ENCODE assay signal across 8 mouse cellular contexts in the genomic region with DNA sequence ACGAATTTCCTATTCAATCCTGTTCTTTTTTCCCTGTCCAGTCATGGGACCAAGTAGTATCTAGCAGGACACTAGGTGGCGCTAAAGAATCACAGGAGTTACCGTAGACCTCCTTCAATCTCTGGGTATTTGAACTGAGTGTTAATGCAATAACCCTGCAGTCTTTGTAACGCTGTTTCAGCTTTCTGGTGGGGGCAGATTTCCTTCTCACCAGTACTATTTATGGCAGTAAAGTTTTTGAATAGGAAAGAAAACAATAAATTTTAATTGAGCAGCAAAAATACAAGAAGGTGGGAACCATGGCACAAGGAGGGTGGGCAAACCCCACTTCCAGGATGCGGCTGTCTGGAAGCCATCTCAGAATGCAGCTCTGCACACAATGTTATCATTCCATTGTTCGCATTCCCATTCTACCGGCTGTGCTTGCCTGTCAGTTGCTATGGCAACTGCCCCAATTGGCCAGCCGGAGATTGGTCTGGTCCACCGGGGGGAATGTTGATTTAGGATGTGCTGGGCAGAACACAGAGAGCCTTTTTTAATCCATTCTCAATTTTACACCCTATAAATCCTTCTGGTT.
DNase-seq lines count a peak whose midpoint lies in the region; ATAC-seq and TF ChIP-seq lines count a peak whose summit lies in the region.

No protein-coding gene starts in this region.

- H3K4me2 ChIP-seq in hindbrain, postnatal 0 days (ENCODE audit: low read depth, low read length) = peak overlapping the region; percentile 33

- H3K9ac ChIP-seq in hindbrain, postnatal 0 days (replicated peaks; ENCODE audit: low read length) = no peak overlapping the region

- 32% methylated on average over 9 of the region's 9 CpGs for WGBS in thymus, adult 2 months
- WGBS in hindbrain, postnatal 0 days = 2% methylated on average over 9 of the region's 9 CpGs

- peak; percentile 26 for DNase-seq in thymus, adult 2 months
- no peak for DNase-seq in thymus, adult 18-20 months
- DNase-seq in cerebellum, postnatal 25 days = peak; percentile 67 to 87
- peak; percentile 19 to 59 for DNase-seq in frontal cortex, postnatal 25 days (ENCODE audit: low spot score in 2 of 2)
- peak; percentile 98 for DNase-seq in hindbrain, postnatal 0 days (ENCODE audit: low spot score)
- DNase-seq in layer of hippocampus, postnatal 36 days = peak; percentile 32 to 59
- peak; percentile 72 for DNase-seq in right cerebral cortex, postnatal 4 days

- no peak overlapping the region for H3K27ac ChIP-seq in thymus, adult 2 months (ENCODE audit: control insufficient read depth, insufficient read depth, low read length)
- peak overlapping the region; percentile 74 for H3K27ac ChIP-seq in hindbrain, postnatal 0 days

- no peaks in the 10 kb centered on the region for H3K27me3 ChIP-seq in thymus, adult 2 months (ENCODE audit: control insufficient read depth, insufficient read depth, low read length)
- H3K27me3 ChIP-seq in hindbrain, postnatal 0 days (ENCODE audit: insufficient read depth, low read length) = no peaks in the 10 kb centered on the region

- no peak for TF ChIP-seq CTCF in thymus, adult 2 months (IDR thresholded peaks at IDR 0.05; ENCODE audit: borderline replicate concordance, control insufficient read depth, extremely low read depth, insufficient read depth, low read length, poor library complexity)
- TF ChIP-seq CTCF in hindbrain, postnatal 0 days (IDR thresholded peaks at IDR 0.05; ENCODE audit: low read depth) = peak; percentile 96

- H3K4me3 ChIP-seq in thymus, adult 2 months (ENCODE audit: control insufficient read depth, insufficient read depth, low read length) = no peak overlapping the region
- 0 out of 2 replicates have a peak overlapping the region, but pooled peaks have one; percentile 0 for H3K4me3 ChIP-seq in hindbrain, postnatal 0 days (ENCODE audit: low read length)

- H3K4me1 ChIP-seq in thymus, adult 2 months (replicated peaks; ENCODE audit: control insufficient read depth, insufficient read depth, low read length) = no peaks in the 10 kb centered on the region
- 0 out of 2 replicates have a peak, but pooled peaks cover 3% of the 10 kb centered on the region for H3K4me1 ChIP-seq in hindbrain, postnatal 0 days (ENCODE audit: insufficient read depth, low read length)

- TF ChIP-seq POLR2A in thymus, adult 2 months (IDR thresholded peaks at IDR 0.05; ENCODE audit: control insufficient read depth, extremely low read depth, insufficient read depth, low read length, poor library complexity) = no peak

- peak; percentile 96 for ATAC-seq in hindbrain, postnatal 0 days
- ATAC-seq in megakaryocyte progenitor cell, adult 5-6 weeks (replicated peaks; ENCODE audit: poor library complexity) = peak; percentile 97

- H3K9me3 ChIP-seq in hindbrain, postnatal 0 days (ENCODE audit: low read length) = no peaks in the 10 kb centered on the region

- H3K36me3 ChIP-seq in thymus, adult 2 months (ENCODE audit: control insufficient read depth, insufficient read depth, low read length) = no peaks in the 10 kb centered on the region
- no peaks in the 10 kb centered on the region for H3K36me3 ChIP-seq in hindbrain, postnatal 0 days (ENCODE audit: insufficient read depth, low read length)

Comparison
In these comparisons a context has a peak if more than half of its experiments do, and no peak if none do; other contexts are left out.
1. DNase-seq: peak in thymus, adult 2 months (single experiment), cerebellum, postnatal 25 days (2 of 2), frontal cortex, postnatal 25 days (2 of 2), hindbrain, postnatal 0 days (single experiment), layer of hippocampus, postnatal 36 days (2 of 2) and right cerebral cortex, postnatal 4 days (single experiment); none in thymus, adult 18-20 months (0 of 2).